Mouse (Mus musculus) urinary bladder, postnatal 36 days (tissue): ENCODE results near the gene Gm21650.
"Not testable (repeated sequence)": the region's sequence is repeated elsewhere in the genome, so short reads cannot be mapped to it uniquely, and the experiment has no call there.

ENCODE experiments used
- DNase-seq, 2 experiments: peaks; one replicate each; pipeline ENCODE4 v3.0.0; 2022; ENCODE audit warnings: low spot score in 2 of 2, mixed read lengths in 1 of 2

The Gm21650 gene

DNA sequence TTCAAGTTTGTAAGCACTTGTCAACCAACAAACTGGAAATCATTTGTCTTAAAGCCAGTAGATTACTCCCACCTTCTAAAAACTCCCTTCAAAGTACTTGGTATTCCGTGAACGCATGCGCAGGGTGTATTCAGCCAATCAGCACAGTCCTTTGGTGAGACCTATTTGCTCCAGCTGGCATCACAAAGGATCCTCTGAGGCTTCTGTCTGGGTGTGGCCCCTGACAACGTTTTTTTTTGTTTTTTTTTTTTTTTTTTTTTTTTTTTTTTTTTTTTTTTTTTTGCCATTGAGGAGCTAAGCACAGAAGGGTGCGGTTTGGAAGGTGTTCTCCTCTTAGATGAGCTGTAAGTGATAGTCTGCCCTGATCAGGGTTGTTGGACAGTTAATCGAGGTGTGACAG, at the start of gene Gm21650:
Gene Gm21650 (plus strand): TSS at position 301 of the 400 bp plus-strand sequence.
- not testable (repeated sequence) for DNase-seq
